Mouse (Mus musculus) testis, adult 2 months (tissue): ENCODE data around the gene Cdk6. TPM values are rescaled to one million over a fixed set of nuclear protein-coding genes. Genes with fewer than 3 reads are reported as not detected.
A peak's percentile ranks its signal among the peaks of the same experiment; 100 is the strongest.

Experiments
- H3K27ac ChIP-seq: fragments of 200-500 bp; 2 replicates; pipeline ENCODE4 v1.5.1; 2012; ENCODE audit warnings: low read depth, low read length; ENCODE audit not compliant: control insufficient read depth, insufficient read depth
- H3K27me3 ChIP-seq: fragments of 200-500 bp; 2 replicates; pipeline ENCODE4 v1.6.1; 2012; ENCODE audit warnings: mild to moderate bottlenecking, low read length, moderate library complexity; ENCODE audit not compliant: control insufficient read depth, insufficient read depth
- H3K36me3 ChIP-seq: fragments of 200-500 bp; 2 replicates; pipeline ENCODE4 v1.6.1; 2012; ENCODE audit warnings: mild to moderate bottlenecking, low read length; ENCODE audit not compliant: control insufficient read depth, insufficient read depth
- H3K4me1 ChIP-seq: fragments of 200-500 bp; 2 replicates; pipeline ENCODE4 v1.6.1; 2012; ENCODE audit warnings: low read length; ENCODE audit not compliant: control insufficient read depth, insufficient read depth
- H3K4me3 ChIP-seq: fragments of 200-500 bp; 2 replicates; pipeline ENCODE4 v1.5.1; 2012; ENCODE audit warnings: low read depth, mild to moderate bottlenecking, low read length, moderate library complexity, mixed read lengths; ENCODE audit not compliant: control insufficient read depth
- CTCF ChIP-seq: fragments of 200-500 bp; IDR thresholded peaks from 2 replicates; pipeline ENCODE4 v1.5.1; 2012; ENCODE audit warnings: low read depth, mild to moderate bottlenecking, inconsistent platforms, low read length, moderate library complexity; ENCODE audit not compliant: control insufficient read depth, insufficient read depth, insufficient replicate concordance
- POLR2A ChIP-seq: fragments of 200-500 bp; IDR thresholded peaks from 2 replicates; pipeline ENCODE4 v1.6.1; 2012; ENCODE audit warnings: low read depth, mild to moderate bottlenecking, inconsistent platforms, low read length, moderate library complexity; ENCODE audit not compliant: control insufficient read depth
- polyA plus RNA-seq: library from polyadenylated mRNA; depleted of rRNA; stranded (reverse); fragments of >200 nt; gene quantifications from 2 replicates; pipeline ENCODE4 v1.2.3, GENCODE M21; 2012; rRNA removed

The Cdk6 gene
- 5.1 and 5.6 TPM in 2 replicates for polyA plus RNA-seq

GRCm38 (mm10) chr5:3341111-3341911, at the start of gene Cdk6:
TSS of gene Cdk6 (plus strand) at chr5:3341485.
- H3K27ac ChIP-seq, result no peak within 1 kb of the TSS
- H3K36me3 ChIP-seq, result no peaks in the 10 kb centered on the region

DNA sequence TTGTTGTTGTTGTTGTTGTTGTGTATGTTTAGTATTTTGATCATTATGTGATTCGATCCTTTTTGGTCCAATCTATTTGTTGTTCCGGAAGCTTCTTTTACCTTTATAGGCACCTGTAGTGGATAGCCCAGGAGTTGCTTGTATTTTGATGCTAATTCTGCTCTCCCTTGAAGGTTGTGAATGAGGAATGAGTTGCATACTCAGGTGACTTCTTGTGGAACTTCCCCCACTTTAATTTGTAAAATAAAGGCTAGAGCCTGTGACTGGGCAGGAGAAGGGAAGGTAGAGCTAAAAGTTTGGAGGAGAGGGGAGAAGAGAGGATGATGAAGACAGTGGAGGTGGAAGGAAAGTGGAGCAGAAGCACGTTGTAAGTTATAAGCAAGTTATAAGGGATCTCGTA, 47.6 kb upstream of the Cdk6 start:
- H3K36me3 ChIP-seq, result no peaks in the 10 kb centered on the region
- no peaks in the 10 kb centered on the region for H3K4me1 ChIP-seq
- H3K27me3 ChIP-seq, result no peaks in the 10 kb centered on the region
- TF ChIP-seq CTCF (no peak), POLR2A (no peak)
- H3K4me3 ChIP-seq, result no peak overlapping the region
- H3K27ac ChIP-seq, result no peak overlapping the region

More at GRCm38 (mm10) chr5:3341111-3341911, at the start of gene Cdk6:
- peak within 1 kb of the TSS; percentile 89 for H3K4me3 ChIP-seq
- H3K27me3 ChIP-seq, result no peaks in the 10 kb centered on the region
- TF ChIP-seq POLR2A, result no peak
- no peak for TF ChIP-seq CTCF
- peaks cover 10% of the 10 kb centered on the region for H3K4me1 ChIP-seq

DNA sequence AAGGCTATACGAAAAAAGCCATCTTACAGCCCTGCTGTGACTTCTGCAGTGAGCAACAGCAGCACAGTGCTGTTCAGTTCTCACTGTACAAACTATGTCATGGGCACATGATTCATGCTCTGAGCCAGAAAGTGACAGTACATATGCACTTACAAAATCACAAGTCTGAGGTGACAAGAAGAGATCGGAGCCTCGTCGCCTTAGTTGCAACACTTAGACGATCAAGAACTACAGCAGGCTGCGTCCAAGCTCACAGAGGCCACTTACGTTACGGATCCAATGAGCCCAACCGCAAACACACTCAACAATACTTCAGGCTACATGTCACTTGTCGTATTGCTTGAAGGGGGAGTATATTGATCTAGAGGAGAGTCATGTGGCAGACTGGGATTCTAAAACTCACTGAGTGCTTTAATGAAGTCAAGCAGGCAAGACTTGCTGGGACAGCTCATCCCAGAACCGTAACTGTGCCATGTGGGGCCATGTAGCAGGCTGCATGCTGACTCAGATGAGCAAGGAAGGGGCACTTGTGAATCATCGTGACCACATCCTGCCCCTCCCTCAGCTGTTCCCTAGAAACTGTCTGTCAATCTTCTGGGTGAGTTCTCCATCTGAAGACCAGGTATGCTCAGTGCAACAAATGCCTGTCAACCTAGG, 40.4 kb upstream of the Cdk6 start:
- Histone ChIP-seq H3K36me3 (no peaks in the 10 kb centered on the region), H3K4me3 (no peak overlapping the region), H3K4me1 (no peaks in the 10 kb centered on the region), H3K27ac (no peak overlapping the region), H3K27me3 (no peaks in the 10 kb centered on the region)
- TF ChIP-seq CTCF (no peak), POLR2A (no peak)

DNA sequence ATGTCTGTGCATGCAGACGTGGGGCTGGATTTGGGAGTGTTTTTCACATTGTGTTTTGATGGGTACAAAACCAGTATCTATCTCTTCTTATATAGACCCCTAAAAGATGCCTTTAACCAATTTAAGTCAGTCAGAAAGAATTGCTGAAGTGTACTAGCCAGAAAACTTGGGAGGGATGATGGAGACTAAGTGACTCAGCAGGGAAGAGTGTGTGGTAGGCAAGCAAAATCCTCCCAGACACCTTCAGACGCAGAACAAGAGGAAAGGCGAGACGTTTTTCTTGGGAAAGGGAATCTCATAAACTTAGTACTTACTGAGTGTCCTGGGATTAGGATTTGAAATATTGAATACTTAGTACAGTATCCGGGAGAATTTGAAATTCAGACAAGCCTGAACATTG, 39.8 kb upstream of the Cdk6 start:
- Histone ChIP-seq H3K4me3 (no peak overlapping the region), H3K27me3 (no peaks in the 10 kb centered on the region), H3K27ac (no peak overlapping the region), H3K4me1 (no peaks in the 10 kb centered on the region), H3K36me3 (no peaks in the 10 kb centered on the region)
- TF ChIP-seq POLR2A (no peak), CTCF (no peak)

DNA sequence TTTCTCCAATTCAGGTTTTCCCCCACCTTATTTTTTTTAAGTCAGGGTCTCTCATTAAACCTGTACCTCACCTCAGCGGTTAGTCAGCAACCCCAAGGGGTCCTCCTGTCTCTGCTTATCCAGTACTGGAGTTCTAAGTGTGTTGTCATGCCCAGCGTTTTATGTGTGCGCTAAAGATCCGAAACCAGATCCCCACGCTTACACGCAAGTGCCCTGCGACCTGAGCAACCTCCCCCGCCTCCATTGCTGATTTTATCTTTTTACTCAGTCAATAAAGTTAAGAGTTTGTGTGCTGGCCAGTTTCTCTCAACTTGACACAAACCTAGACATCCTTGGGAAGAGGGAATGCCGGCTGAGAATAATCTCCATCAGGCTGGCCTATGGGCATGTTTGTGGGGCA, 37.4 kb upstream of the Cdk6 start:
- Histone ChIP-seq H3K4me3 (no peak overlapping the region), H3K36me3 (no peaks in the 10 kb centered on the region), H3K4me1 (no peaks in the 10 kb centered on the region), H3K27ac (no peak overlapping the region), H3K27me3 (no peaks in the 10 kb centered on the region)
- no peak for TF ChIP-seq CTCF
- no peak for TF ChIP-seq POLR2A

DNA sequence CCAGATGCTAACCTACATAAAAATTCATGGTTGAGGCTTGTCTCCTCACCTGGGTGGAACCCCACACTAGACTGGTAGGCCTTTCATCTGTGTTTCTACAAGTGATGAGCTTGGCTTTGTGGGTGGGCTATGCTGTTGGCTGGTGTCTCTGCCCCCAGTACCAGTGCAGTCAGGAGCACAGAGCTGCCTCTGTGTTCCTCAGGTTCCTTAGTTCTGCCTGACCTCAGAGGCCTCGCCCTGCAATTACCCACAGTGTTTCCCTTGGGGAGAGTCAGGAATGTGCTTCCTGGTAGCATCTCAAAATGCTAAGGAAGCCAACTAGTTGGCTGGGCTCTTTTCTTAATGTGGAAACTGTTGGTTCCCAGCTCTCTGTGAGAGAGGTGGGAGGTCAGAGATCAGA, 35.1 kb upstream of the Cdk6 start:
- Histone ChIP-seq H3K4me3 (no peak overlapping the region), H3K4me1 (no peaks in the 10 kb centered on the region), H3K27ac (no peak overlapping the region), H3K36me3 (no peaks in the 10 kb centered on the region), H3K27me3 (no peaks in the 10 kb centered on the region)
- TF ChIP-seq CTCF (no peak), POLR2A (no peak)

- Histone ChIP-seq H3K27me3 (no peaks in the 10 kb centered on the region), H3K27ac (no peak overlapping the region), H3K36me3 (no peaks in the 10 kb centered on the region), H3K4me3 (no peak overlapping the region), H3K4me1 (no peaks in the 10 kb centered on the region)
- TF ChIP-seq CTCF (no peak), POLR2A (no peak)
Observed at GRCm38 (mm10) chr5:3309122-3309521, 32.2 kb upstream of the Cdk6 start.
